Mouse (Mus musculus): ENCODE results near the gene Shprh. TPM values are rescaled to one million over a fixed set of nuclear protein-coding genes. Genes with fewer than 3 reads are reported as not detected.
"Not testable (repeated sequence)": the region's sequence is repeated elsewhere in the genome, so short reads cannot be mapped to it uniquely, and the experiment has no call there.

Shprh gene
- polyA plus RNA-seq, 1 experiment from 2014 or later, result 35.7 TPM

DNA sequence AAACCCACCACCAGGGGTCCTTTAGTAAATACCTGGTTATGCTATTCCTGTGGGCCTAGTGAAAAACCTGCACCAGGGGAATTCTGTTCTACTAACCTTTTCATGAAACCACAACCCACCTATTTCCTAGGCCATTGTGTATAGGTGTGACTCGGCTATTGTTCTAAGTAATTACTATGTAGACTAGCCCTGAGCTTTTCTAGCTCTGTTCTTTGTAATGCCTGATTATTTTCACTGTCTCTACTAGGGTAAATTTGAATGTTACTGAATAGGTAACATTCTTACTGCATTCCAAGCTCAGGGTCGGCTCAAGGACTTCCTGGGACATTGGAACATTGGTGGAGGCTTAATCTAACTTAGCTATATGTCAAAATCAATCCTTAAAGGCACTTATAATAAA is 113.1 kb downstream of the Shprh start:
- H3K4me2 ChIP-seq (ENCODE audit: low read depth, low read length); H3K9ac ChIP-seq (replicated peaks; ENCODE audit: low read depth, low read length); H3K36me3 ChIP-seq (ENCODE audit: control insufficient read depth, insufficient read depth, low read length); H3K27ac ChIP-seq (ENCODE audit: low read depth, low read length); H3K4me3 ChIP-seq (ENCODE audit: low read depth, low read length); H3K4me1 ChIP-seq (ENCODE audit: control insufficient read depth, insufficient read depth, low read length); H3K27me3 ChIP-seq (ENCODE audit: control insufficient read depth, insufficient read depth, low read length); ATAC-seq (ENCODE audit: low read depth); H3K9me3 ChIP-seq (ENCODE audit: control insufficient read depth, low read length): not testable (repeated sequence)
- WGBS, result 81% methylated on average over 2 of the region's 2 CpGs

GRCm38 (mm10) chr10:11263795-11264194 is 114.6 kb downstream of the Shprh start:
- not testable (repeated sequence) for H3K4me2 ChIP-seq (ENCODE audit: low read depth, low read length); H3K4me3 ChIP-seq (ENCODE audit: low read depth, low read length)
- WGBS, result 92% methylated on average over 2 of the region's 2 CpGs

More at GRCm38 (mm10) chr10:11263795-11264194, 114.6 kb downstream of the Shprh start:
- H3K9ac ChIP-seq (replicated peaks; ENCODE audit: low read depth, low read length); H3K9me3 ChIP-seq (ENCODE audit: control insufficient read depth, low read length); H3K27ac ChIP-seq (ENCODE audit: low read depth, low read length); ATAC-seq (ENCODE audit: low read depth); H3K36me3 ChIP-seq (ENCODE audit: control insufficient read depth, insufficient read depth, low read length); H3K4me1 ChIP-seq (ENCODE audit: control insufficient read depth, insufficient read depth, low read length); H3K27me3 ChIP-seq (ENCODE audit: control insufficient read depth, insufficient read depth, low read length): not testable (repeated sequence)

Other genes starting within 250 kb of the Shprh start
- gene Grm1, start 67.1 kb upstream of the Shprh start, polyA plus RNA-seq (2014; fragmentation: Nextera tagmentation; extraction: Ambion mirVana), result 2.5 and 4.5 TPM in 2 replicates
- gene Fbxo30, start 131.9 kb downstream of the Shprh start, polyA plus RNA-seq (2014; fragmentation: Nextera tagmentation; extraction: Ambion mirVana), result 14.4 and 20.5 TPM in 2 replicates
- 1.9 and 2.5 TPM in 2 replicates for gene Epm2a, start 194.0 kb downstream of the Shprh start, polyA plus RNA-seq (2014; fragmentation: Nextera tagmentation; extraction: Ambion mirVana)

Data from neural tube, embryonic 14.5 days (tissue).